Mouse (Mus musculus): Measurements from ENCODE around the gene Lifr.
A peak's percentile ranks its signal among the peaks of the same experiment; 100 is the strongest.

Gene Lifr

DNA sequence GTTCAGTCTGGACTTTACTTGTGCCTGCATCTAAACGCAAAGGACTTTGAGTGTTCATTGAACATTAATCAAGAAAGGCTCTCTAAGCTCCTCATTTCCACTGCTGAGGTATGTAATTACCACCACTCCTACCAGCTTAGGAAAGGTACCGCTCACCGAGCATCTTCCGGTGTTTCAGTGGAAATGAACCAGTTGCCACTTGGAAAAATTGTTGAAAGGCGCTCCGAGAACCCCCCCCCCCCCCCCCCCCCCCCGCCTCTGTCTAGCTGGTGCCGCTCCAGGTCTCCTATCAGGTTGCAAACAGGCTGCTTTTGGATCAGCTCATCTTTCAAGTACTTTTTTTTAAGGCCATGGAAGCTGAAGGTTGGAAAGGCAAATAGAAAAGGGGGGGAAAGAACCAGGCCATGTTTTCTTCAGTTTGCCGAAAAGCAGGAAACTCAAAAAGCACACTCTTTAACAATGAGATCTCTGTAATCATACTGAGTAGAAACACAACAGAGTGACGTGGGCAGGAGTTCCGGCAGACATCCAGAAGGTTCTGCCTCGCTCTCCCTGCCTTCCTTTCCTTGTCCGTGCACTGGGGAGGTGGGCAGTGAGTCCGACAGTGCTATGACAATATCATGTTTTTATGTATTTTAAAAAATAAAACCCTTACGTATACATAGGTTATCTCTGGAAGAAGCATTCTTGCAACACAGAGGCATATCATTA is 9.3 kb upstream of the Lifr start:
- no peak for DNase-seq (ENCODE audit: low spot score in 2 of 2)

DNA sequence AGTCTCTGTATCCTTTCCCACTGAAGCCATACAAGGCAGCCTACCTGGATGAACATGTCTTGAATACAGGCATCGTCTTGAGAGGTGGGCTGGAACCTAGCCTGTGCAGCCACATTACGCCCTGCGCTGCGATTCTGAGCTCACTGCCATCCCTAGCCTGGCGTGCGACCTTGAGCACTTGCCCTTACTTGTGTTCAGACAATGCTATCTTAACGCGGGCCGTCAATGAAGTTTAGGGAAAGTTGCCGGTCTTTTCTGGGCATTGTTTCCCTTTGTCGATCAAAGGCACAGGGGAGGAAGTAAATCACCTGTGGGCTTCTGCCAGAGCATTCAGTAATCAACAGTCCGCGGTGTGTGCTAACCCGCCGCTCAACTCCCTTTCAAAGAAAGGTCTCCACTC is 8.6 kb upstream of the Lifr start:
- no peak for DNase-seq (ENCODE audit: low spot score in 2 of 2)

DNA sequence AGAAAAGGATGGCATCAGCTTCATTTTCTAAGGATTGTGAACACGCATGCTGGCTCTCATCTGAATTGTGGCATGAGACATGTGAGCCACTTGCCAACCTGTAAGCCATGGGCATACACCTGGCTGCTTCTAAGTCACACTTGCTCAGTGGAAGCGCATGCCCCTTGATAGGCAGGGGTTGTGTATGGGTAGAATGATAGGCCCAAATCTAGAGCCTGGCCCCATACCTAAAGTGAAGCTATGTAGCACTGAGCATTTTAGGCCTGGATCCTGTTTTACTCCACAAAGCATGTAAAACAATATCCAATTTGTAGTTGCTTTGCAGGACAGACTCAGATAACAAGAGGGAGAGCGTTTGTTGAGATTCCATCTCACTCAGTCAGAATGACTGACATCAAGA is 7.5 kb upstream of the Lifr start:
- no peak for DNase-seq (ENCODE audit: low spot score in 2 of 2)

DNA sequence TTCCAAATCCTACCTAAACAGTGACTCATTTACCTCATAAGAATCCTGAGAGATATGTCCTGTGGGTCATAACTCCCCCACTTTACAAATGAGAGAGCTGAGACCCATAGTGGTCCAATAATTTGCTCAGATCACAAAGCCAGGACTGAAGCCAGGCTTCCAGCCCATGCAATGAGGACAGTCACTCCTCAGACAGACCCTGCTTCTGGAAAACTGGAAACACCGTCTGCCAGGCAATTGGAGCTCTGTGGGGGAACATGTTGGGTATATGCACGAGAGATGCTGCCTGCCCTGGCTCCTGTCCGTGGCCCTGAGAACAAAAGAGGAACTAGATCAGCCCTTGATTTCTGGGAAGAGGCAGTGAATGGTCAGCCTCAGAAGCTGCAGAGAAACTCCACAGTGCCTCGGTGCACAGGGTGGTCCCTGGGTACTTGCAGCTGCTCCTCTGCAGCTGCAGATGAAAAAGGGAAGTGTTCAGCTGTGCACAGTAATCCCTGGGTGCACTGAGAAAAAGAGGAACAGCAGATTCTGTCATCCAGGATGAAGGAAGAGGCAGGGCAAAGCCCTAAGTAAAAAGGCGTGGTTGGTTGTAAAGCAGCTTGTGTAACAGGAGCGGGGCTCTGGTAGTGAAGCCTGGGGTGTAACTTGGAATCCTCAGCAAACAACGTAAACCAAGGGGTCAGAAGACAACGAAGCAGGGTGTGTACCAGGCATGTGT is 5.5 kb upstream of the Lifr start:
- peak; percentile 37 to 65 for DNase-seq (ENCODE audit: low spot score in 2 of 2)

DNA sequence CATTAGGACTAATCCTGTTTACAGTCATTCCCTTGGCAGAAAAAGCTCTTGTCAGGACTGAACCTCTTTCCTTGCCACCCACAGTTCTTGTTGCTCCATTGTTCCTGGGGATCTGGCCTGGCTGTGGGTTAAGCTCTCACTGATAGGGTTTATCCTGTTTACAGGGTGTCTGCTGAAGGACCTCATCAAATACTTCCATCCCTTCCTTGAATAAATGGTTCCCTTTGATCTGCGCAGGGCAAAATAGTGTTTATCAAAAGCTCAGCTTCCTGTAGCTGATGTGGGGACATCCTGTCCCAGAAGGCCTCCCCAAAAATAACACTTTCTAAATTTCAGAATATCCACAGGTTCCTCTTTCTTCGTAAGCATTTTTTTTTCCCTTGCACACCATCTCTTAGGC is 1.7 kb upstream of the Lifr start:
- DNase-seq (ENCODE audit: low spot score in 2 of 2): no peak

DNA sequence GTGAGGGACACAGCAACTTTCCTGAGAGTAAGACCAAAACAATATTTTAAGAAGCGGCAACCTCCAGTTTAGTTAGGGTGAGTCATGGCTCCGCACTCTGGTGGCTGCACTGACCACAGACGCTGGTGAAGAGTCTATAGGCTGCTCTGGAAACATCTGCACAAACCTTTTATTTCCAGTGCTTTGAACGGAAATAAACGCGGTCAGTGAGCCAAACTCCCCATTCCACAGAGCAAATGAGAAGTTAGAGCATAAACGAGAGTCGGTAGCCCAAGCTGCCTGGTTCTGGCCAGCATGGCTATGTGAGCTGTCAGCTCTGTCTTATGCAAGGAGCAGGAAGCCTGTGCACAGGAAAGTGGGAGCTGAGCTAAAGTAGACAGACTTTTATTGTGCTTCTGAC is 1.9 kb downstream of the Lifr start:
- no peak for DNase-seq (ENCODE audit: low spot score in 2 of 2)

- no peak for DNase-seq (ENCODE audit: low spot score in 2 of 2)
These were observed 9.0 kb downstream of the Lifr start for GRCm38 (mm10) chr15:7099406-7099805.

DNA sequence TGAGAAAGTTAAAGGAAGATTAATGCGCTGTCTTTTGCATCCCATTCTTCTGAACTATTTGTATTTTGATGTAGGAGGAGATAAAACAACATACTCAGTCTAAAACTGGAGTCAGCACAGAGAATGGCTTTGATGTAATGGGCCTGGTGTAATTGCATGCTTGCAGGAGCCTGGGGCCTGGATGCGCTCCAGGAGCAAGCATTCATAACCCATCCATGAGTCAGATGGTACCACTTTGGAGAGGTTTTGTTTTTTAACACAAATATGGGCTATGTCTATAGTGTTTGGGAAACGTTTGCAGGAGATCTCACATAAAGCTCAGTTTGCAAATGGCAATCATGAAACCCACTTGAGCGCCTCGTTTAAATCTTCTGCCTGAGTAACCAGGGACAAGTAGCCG is 9.8 kb downstream of the Lifr start:
- DNase-seq (ENCODE audit: low spot score in 2 of 2): no peak

DNA sequence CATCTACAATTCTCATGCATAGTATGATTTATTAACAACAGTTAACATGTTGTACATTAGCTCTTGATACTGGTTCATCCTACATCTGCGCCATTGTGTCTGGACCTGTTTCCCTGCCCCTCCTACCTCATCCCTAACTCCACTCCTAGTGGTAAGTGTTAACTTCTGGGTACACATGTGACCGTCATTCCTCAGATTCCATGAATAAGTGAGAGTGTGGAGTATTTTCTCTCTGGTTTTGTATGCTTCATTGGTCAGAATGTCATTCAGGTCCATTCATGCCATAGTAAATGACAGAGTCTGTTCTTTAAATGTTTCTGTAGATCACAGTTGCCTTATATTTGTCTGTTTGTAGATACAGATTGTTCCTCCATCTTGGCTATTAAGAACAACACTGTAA is 12.6 kb downstream of the Lifr start:
- DNase-seq (ENCODE audit: low spot score in 2 of 2): no peak

- DNase-seq (ENCODE audit: low spot score in 2 of 2): no peak
These were observed 14.8 kb downstream of the Lifr start for GRCm38 (mm10) chr15:7105224-7105623.

DNA sequence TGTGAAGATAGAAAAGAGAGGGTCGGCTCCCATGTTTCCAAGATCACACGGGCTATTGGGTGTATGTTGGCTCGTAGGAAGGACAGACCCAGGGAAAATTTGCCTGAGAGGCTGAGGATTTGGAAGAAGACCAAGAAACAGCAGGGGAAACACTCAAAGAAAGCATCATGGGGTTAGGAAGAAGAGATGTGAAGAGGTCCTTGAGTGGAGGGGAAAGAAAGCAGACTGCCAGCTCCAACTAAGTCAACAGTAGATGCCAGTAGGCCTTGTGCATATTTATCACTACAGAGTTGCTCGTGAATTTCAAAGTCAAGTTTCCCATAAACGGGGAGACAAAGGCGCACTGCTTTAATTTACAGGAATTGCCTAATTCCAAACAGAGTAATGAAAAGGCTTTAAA is 17.7 kb downstream of the Lifr start:
- DNase-seq (ENCODE audit: low spot score in 2 of 2): no peak

DNA sequence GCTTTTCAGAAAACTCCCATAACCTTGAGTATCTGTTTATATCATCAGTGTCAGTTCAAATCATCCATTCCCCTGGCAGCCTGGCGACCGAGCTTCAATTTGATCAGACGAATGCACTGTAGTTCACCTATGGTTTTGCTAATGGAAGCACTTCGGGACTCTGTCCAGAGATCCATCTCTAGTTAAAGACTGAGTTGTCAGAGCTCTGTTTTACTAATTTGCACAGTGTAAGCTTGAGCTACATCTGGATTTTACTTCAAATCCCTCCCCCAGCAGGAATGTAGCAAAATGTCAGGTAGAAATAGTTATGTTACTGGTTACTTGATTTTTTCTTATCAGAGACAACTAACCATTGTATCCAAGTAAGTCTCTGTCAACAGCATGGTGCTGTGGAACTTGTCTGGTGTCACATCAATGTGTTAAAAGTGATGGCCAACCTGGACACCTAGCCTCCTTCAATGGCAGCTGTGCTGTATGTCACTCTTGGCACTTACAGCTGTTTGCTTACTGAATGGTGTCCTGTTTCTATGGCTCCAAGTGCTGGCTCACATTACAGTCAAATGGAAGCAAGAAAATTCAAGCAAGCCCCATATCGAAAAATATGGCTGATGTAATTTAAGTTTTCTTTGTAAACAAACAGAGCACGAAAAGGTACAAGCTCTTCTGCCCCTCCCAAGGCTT is 22.0 kb downstream of the Lifr start:
- DNase-seq (ENCODE audit: low spot score in 2 of 2): no peak

- no peak for DNase-seq (ENCODE audit: low spot score in 2 of 2)
These were observed 23.5 kb downstream of the Lifr start for GRCm38 (mm10) chr15:7113906-7114305.

GRCm38 (mm10) chr15:7115326-7116003 is 25.1 kb downstream of the Lifr start:
- no peak for DNase-seq (ENCODE audit: low spot score in 2 of 2)

DNA sequence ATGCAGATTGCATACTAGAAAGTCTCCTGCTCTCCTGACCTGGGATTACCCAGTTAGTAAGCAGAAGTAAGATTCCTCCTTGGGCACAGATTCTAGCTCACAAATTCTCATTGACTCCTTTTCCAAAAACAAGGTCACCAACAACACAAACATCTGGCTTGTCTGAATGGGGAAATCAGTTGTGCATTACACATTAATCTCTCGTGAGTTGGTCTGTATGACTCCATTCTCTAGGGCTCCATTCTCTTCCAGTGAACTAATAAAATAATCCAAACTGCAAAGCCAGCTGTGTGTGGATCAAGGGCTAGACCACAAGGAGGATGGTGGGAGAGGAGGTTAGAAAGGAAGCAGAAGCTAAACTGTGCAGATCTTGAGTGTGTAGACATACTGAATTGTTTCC is 25.8 kb downstream of the Lifr start:
- DNase-seq (ENCODE audit: low spot score in 2 of 2): no peak

- no peak for DNase-seq (ENCODE audit: low spot score in 2 of 2)
These were observed 26.3 kb downstream of the Lifr start for GRCm38 (mm10) chr15:7116699-7117098.

- DNase-seq (ENCODE audit: low spot score in 2 of 2): no peak
These were observed 27.5 kb downstream of the Lifr start for GRCm38 (mm10) chr15:7117944-7118343.

DNA sequence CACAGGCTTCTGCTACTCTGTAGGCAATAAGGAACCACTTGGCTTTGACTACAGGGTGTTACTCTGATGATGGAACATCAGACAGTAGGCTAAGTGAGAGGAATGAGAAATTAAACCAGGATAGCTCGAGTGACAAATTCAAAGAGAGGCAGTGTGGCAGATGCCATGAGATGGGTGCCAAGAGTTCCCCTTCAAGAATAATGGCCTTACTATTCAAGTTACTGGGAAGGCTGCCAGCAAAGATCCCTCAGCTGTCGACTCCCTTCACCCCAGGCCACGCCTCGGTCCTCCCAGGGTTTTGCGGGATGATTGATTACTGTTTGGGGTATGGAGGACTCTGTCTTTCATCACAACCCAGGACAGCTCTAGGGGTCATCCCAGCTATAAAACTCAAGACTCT is 28.4 kb downstream of the Lifr start:
- DNase-seq (ENCODE audit: low spot score in 2 of 2): peak; percentile 81 to 85

- DNase-seq (ENCODE audit: low spot score in 2 of 2): no peak
These were observed 29.6 kb downstream of the Lifr start for GRCm38 (mm10) chr15:7119930-7120512.

DNA sequence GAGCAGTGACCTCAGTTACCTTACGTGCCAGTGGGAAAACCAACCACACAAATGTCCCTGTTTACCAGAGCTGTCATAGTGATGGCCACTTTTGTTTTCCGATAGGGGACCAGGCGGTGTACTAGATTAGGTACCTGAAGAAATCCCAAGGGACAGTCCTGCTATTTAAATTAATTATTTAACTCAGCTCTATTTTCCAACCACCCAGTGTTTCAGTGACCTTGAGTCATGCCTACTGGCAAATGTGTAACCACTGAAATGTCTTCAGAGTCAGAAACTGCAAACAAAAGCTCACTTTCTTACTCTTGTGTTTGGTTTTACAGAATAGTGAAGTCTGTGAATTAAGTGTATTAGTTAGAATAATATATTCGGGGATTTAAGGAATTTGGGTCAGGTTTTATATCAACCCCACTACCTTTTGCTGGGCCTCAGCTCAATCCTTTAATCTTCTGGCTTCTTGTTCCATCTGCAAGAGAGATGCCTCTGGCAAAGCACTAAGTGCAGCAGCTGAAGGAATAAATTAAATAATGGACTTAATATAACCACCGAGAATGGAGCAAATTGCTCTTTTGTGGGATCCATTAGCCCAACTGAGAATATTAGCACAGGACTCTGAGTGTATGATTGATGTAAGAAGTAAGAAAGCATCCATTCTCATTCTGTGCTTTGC is 33.5 kb downstream of the Lifr start:
- DNase-seq (ENCODE audit: low spot score in 2 of 2): no peak

- DNase-seq (ENCODE audit: low spot score in 2 of 2): no peak
These were observed 35.8 kb downstream of the Lifr start for GRCm38 (mm10) chr15:7126171-7126570.
